Mouse (Mus musculus) stomach, postnatal 0 days (tissue): ENCODE measurements around the gene Ccdc9.

Source experiments
- CTCF ChIP-seq: IDR thresholded peaks from 2 replicates; pipeline ENCODE4 v1.5.1; 2016; ENCODE audit warnings: antibody characterized with exemption, low read depth, mild to moderate bottlenecking, moderate library complexity
- EP300 ChIP-seq: optimal IDR thresholded peaks from 2 replicates; pipeline ENCODE3; 2016; ENCODE audit warnings: antibody characterized with exemption

- TF ChIP-seq CTCF (no peak), EP300 (no peak)
These were observed 15.5 kb downstream of the Ccdc9 start for GRCm38 (mm10) chr7:16271139-16271538.
